Mouse (Mus musculus) heart, postnatal 25 days (tissue): ENCODE data around the gene Sv2b. TPM values are rescaled to one million over a fixed set of nuclear protein-coding genes. Genes with fewer than 3 reads are reported as not detected.

Experiments used
- DNase-seq: peaks from one replicate; pipeline ENCODE4 v3.0.0; 2022; ENCODE audit warnings: low spot score
- intact Hi-C: fragments of 180-260 bp; cut with DNase I; formaldehyde crosslinking; loops from one replicate; pipeline ENCODE4 v1.15.1; 2025
- total RNA-seq, 2 experiments: library from RNA; stranded (reverse); gene quantifications; 2 replicates each; pipeline ENCODE4 v1.2.3; 2021

The Sv2b gene
- total RNA-seq, 2 experiments from 2014 or later, result 0.26 to 0.36 TPM

DNA sequence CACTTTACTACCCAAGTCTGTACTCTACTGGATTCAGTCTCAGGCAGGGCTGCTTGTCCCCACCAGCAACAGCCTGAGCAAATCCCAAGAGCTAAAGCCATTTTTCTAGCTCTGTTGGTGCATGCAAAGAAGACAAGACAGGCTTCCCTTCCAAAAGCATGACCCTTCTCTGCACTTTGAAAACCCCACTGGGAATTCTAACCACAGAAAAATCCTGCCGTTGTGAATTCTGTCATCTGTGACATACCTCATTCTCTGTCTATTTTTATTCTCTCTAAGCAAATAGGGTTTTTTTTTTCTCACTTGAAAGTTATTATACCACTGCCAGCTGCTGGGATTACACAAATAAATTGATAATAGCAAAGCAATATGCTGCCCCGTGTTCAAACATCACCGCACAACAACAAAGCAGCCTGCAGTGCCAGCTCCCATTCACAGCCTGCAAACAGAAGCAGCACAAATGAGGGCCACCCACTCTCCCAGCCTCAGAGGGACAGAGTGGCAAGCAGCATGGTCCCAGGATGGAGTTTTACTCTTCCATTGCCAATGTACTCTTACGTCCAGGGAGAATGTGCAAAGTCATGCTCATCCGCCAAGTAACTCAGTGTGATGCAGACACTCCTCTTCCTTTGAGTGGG is 13.7 kb downstream of the Sv2b start:
- intact Hi-C loops, result no loop called here
- no peak for DNase-seq

DNA sequence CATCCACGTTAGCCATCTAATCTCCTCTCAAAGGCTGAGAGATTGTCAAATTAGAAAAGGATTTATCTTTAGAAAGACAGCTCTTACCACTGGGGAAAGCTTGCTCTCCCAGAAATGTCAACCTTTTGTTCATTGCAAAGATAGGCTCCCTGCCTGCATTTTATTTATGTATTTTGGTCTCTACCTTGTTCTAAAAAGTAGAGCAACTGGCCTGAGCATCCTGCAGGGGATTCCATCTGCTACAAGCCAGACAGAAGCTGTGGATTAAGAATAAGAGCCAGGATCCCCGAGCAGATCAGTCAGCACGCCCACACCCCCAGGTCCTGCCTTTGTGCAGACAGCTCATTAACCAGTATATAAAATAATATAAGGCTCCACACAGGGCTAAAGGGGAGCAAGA is 16.8 kb downstream of the Sv2b start:
- intact Hi-C loops, result no loop called here
- DNase-seq, result no peak

DNA sequence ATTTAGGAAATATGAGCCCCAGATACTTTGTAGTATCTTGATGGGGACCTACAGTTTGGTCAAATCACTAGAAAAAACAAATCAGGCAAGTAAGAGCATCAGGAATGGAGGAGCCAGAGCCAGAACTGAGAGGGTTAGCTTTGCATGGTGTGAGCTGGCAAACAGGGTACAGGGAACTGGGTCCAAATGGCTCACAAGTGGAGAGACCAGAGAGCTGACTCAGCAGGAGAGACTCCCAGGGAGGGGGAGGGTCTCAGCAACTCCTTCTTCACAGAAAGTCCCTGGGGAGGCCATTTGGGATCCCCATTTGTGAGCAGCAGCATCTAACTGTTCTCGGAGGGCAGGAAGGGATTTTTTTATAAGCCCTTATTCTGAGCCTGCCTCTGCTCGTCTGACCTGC is 18.5 kb downstream of the Sv2b start:
- intact Hi-C loops, result no loop called here
- no peak for DNase-seq

DNA sequence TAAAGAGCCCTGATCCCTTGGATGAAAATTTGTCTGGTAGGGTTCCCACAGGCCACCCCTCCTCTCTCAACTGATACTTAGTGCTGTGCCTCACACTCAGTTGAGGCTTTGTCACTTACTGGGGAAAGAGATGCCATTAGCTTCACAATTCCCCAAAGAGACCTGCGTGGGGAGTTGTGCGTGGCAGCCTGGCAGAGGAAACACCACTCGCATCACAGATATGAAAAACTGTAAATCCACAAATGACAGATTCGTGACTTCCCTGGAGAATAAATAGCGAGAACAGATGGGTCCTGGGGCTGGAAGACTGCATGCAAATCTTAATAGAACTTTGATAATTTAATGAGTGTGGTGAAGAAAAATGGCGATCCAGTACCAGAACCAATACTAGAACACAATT is 21.8 kb downstream of the Sv2b start:
- intact Hi-C loops, result no loop called here
- DNase-seq, result no peak

DNA sequence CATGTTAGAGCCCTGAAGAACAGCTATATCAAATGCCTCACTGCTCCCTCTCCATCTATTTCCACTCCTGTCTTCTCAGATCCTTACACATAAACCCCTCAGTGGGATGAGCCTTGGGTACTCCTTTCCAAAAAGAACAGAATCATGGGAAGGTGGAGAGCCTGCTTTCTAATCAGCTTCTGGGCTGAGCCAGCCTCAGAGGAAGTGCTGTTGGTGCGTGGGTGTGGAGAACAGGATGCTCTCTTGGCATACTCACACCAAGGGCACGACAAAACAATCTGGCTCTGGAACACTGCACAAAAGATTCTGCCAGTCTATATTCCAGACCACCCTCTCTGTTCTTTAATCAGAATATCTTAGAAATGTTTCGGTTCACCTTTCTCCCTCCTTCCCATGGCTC is 26.1 kb downstream of the Sv2b start:
- intact Hi-C loops, result no loop called here
- DNase-seq, result no peak

DNA sequence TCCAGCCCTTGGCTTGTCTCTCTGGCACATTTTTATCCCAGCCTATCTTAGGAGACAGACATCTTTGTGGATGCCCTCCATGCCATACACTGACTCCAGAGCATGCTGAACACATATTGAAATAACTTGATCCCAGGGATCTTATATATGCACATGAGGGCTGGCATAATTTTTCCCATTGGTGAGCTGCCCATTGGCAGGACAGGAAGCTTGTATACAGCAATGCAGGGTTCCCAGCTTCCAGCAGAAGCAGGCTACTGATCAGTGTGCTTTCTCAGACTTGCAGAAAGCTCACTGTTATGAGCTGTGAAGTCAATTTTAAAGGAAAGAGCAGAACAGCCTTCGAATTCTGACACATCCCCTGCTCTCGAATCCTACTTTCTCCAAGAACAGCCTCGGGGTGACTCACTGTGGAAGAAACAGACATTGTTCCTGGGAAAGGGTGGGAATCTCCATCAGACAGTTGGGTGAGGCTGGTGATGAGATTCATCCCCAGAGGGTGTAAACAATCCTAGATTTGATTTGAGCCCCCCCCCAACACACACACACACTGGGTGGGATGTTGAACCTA is 26.9 kb downstream of the Sv2b start:
- no peak for DNase-seq
- intact Hi-C loops, result no loop called here

DNA sequence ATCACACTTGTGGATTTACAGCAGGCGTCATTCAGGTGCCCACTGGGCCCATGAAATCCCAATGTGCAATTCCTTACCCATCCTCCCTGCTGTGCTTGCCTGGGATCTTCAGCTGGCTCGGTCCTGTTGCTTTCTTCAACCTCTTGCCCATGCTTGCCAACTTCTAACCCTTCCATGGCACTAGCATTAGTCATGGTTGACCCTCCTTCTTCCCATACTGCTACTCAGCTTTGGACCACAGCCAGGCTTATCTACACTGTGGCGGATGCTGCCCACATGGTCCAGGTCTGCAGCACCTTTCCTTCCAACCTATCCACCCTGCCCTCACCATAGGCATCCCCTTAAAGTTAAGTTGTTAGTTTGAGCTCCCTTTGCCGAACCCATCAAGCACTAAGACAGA is 28.0 kb downstream of the Sv2b start:
- intact Hi-C loops, result no loop called here
- DNase-seq, result no peak

DNA sequence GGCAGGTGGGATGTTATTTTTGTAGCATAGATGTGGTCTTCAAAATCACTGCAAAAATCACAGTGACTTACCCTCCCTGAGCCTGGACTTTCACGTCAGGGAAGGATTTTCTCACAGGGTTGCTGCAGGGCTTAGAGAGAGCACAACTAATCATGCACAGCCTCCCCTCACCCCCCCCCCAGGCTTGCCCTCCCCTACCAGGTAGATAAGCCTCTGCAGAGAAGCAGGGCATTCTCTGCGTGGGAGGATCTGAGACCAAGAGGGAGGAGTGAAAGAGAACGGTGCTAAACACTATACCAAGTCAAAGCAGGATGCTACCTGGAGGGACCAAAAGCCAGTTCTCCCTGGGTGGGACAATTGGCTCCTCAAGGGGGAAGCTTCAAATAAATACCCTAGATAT is 31.2 kb downstream of the Sv2b start:
- no peak for DNase-seq
- intact Hi-C loops, result no loop called here

DNA sequence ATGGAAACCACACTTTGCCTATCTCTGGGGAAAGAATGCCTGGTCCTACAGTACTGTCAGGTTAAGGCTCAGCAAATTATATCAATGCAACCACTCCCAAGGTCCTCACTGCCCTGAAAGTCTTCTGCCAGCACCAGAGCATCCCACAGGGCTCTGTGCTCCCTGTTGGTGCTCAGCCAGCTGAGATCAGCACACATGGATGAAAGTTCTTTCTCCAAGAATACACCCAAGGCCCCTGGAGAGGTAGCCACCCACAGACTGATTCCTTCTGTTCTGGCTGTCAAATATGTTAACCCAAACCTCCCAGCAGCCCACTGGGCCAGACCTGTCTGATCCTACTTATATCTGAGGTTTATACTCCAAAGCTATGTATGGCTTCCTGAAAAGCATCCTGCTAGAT is 32.3 kb downstream of the Sv2b start:
- intact Hi-C loops, result no loop called here
- no peak for DNase-seq

DNA sequence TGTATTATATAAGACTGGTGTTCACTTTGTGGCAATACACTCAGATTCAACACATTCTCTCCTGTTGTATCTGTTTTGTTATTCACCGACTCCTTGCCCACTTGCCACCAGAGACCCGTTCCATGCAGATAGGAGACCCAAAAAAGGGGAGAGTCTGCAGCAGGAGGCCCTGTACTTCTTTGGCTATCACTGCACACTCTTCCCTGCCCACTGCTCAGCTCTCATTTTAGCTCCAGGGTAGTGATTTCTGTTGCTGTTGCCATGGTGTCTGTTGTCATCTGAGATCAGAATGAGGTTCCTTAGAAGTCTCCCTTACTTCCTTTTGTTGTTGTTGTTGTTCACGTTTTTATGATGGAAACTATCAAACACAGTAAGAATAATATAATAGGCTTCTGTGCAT is 34.5 kb downstream of the Sv2b start:
- intact Hi-C loops, result no loop called here

DNA sequence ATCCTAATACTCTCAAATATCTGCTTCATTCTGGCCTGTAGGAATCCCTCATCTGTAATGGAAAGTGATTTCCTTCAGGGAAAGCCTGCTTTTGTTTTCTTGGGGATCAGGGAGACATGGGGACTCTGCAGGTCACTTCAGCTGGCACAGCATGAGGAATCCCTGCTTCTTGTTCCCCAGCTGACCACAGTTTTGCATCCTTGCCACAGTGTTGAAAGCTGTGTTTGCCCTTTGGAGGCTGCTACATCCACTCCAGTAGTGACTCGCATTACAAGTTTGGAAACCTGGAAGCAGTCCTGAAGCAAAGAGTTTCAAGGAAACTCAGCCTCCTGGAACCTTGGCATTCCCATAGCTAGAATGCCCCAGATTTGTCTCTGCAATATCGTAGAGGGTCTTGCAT is 35.4 kb downstream of the Sv2b start:
- intact Hi-C loops, result no loop called here
- no peak for DNase-seq

More for the DNA sequence above, 34.5 kb downstream of the Sv2b start:
- no peak for DNase-seq

DNA sequence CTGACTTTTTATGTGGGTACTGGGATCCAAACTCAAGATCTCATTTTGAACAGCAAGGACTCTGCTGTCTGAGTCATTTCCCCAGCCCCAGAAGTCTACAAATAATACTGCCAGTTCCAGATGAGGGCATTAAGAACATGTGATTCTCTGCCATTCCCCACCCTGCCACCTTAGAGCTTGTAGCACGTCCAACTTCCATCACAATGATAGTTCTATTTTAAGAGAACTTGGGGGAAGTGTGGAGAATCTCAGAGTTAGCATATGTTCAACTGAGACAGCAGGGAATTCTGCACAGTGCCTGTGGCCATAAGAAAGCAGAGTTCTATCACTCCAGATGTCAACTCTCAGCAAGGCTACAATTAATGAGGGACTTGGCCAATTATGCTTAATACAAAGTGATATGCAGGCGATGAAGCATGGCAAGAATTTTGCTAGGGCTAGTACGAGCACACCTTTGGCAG is 37.1 kb downstream of the Sv2b start:
- no peak for DNase-seq
- intact Hi-C loops, result no loop called here

DNA sequence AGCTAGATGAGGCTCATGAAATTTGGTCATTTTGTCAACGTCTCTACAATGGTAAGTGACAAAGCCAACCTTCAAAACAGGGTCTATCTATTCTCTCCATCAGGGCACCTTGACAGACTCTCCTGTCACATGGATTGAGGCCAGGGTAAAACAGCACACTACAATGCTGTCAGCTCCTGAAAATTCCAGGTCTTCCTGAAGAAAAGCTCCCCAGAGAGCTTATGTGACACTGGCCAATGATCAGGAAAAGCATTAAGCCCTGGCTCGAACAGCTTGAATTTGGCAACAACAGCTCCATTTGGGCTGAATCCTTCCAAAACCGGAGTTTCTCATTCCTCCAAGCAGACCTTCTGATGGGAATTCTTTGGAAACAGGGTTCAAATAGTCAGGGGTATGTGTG is 37.8 kb downstream of the Sv2b start:
- intact Hi-C loops, result no loop called here
- DNase-seq, result no peak

DNA sequence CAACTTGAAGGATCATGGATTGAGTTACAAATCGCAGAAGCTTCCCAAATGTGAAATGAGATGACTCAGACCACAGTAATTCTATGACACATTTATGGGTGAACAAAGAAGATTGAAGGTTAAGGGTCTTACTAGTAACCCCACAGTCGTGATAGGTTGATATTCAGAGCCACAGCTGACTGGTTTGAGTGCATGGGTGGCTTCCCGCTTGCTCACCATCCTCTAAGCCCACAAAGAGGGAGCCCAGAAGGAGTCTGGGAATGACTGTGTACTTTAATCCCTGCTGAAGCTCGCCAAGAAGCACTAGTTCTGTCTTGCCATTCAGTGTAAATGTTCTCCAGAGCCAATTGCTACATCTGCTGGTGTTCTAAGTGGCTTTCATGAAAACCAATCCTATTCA is 41.8 kb downstream of the Sv2b start:
- no peak for DNase-seq
- intact Hi-C loops, result no loop called here

DNA sequence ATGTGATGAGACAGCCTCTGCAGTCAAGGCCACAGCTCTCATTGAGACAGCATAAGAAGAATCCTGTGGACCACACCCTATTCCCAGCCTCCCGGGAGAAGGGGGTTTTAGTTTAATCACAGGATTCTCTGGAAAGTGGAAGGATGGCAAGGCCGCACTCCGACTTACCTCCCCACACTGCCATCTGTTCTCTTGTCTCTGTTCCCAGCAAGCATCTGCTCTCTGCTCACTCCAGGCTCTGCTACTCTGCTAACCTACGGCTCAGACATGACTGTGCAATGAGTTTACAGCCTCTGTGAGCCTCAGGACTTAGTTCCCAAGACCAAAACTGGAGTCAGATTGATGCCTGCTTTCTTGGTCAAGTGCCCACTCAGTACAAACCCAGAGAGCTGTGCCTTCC is 43.8 kb downstream of the Sv2b start:
- DNase-seq, result no peak
- intact Hi-C loops, result no loop called here

DNA sequence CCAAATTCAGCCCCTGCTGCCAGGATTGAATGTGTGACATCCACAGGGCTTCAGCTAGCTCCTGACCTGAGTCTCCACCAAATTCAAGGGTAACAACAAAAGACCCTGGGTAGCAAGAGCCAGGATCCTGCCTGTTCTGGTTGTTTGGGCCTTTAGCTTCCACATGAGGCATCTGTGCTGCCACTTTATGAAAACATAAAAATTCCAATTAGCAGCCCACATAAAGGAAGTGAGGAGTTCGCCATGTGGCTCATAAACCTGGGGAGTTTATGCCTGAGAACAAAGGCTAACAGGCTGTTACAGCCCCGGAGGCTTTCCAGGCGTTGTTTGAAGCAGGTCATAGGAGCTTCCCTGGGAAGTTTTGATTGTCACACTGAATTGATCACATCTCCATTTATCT is 49.1 kb downstream of the Sv2b start:
- intact Hi-C loops, result no loop called here

DNA sequence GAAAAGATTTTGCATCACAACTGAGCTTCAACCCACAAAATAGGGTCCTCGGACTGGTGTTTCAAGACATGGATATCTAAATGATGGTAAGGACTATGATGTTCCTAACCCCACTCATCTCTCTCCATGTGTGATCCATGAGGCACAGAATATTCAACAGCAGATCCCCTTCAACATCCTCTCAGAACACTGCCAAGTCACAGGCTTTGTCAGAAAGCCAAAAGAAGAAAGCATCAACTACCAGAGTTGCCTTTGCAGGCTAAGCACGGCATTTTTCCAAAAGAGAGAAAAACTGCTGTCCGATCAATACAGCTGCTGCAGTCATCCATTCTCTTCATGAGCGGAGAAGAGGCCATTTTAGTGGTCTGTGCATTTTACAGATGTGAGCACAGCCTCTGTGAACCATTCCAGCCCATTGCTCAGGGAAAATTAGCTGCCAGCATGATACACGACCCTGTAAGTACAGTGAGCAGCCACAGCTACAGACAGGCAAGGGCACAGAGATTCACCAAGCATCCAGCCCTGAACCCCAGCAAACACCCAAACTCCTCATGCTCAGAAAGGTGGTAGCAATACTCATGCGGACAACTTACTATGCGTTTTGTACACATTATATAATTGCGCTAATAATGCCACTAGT is 55.3 kb downstream of the Sv2b start:
- no peak for DNase-seq
- intact Hi-C loops, result no loop called here

More for the DNA sequence above, 49.1 kb downstream of the Sv2b start:
- no peak for DNase-seq

DNA sequence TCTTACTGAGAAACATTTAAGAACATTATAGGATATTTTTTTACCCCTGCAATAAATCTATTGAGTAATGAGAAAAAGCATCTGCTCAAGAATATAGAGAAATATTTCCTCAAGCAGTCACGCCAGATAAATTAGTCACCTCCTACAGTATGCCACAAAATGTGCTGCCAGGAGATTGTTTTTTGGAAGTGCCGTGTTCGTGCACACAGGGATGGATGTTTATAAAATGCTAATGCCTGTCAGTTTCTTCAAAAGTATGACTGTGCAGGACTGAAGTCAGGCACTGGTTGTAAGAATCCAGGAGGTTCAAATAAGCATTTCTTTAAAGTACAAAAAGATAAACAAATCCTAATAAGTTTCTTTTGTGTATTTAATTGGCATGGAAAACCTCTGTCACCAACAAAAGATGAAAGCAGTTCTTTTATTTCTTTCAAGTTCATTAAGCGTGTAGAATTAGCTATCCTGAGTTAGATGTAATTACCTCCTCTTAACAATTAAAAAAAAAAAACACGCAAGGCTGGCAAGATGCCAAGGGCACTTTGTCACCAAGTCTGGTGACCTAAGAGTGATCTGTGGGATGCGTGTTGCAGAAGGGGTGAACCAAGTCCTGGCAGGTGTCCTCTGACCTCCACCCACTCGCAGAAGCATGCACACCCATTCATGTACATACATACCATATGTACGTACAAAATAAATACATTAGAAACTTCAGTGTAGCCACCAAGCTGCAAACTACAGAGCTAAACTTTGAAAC is 68.1 kb downstream of the Sv2b start:
- no peak for DNase-seq
- intact Hi-C loops, result no loop called here

DNA sequence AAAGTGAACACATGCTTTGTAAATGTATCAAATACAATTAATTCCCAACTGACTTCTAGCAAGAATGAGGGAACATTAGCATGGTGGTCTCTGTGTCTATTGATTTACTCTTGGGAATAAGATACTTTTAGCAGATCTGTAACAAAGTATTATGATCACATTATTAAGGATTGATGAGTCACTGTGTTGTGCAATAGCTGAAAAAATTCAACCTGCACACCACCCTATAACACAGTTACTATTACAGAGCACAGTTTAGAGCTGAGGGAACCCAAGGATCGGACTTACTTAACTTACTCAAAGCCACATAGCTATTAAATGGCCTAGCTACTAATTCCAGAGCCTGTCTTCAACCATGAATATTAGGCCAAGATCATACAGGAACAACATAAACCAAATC is 72.7 kb downstream of the Sv2b start:
- DNase-seq, result no peak
- intact Hi-C loops, result no loop called here

DNA sequence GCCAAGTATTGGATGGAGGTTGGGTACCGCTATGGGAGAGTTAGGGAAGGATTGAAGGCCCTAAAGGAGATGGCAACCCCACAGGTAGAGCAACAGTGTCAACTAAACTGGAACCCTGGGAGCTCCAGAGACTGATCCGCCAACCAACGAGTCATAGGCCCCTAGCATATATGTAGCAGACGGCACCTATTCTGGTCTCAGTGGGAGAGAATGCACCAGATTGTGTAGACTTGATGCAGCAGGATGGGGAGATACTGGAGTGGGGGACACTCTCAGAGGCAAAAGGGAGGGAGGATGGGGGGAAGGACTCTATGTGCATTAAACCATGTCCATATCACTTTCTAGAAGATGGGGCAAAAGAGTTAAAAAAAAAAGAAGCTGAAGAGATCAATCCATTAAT is 84.9 kb downstream of the Sv2b start:
- no peak for DNase-seq
- intact Hi-C loops, result no loop called here
